Mouse (Mus musculus) MEL (cell line): ENCODE results near the gene Urb1.

Experiments
- CTCF ChIP-seq, 3 experiments: IDR thresholded peaks in 2 of 3; conservative IDR thresholded peaks in 1 of 3; 2 replicates each; pipeline ENCODE4 v1.5.1; 2011 to 2012; ENCODE audit warnings: low read length in 3 of 3, low read depth in 2 of 3, mild to moderate bottlenecking in 2 of 3, improper control_type of control experiment in 1 of 3, inconsistent platforms in 1 of 3, mixed read lengths in 1 of 3, moderate library complexity in 1 of 3; ENCODE audit not compliant: control insufficient read depth in 1 of 3, insufficient read depth in 1 of 3, poor library complexity in 1 of 3, severe bottlenecking in 1 of 3
- JUND ChIP-seq: IDR thresholded peaks from 2 replicates; pipeline ENCODE4 v1.6.1; 2011; ENCODE audit warnings: low read depth, mild to moderate bottlenecking, improper control_type of control experiment, low read length
- MAX ChIP-seq: IDR thresholded peaks from 2 replicates; pipeline ENCODE4 v1.6.1; 2011; ENCODE audit warnings: low read length, improper control_type of control experiment
- POLR2AphosphoS2 ChIP-seq: IDR thresholded peaks from 2 replicates; pipeline ENCODE4 v1.6.1; 2011; ENCODE audit warnings: low read length, improper control_type of control experiment

DNA sequence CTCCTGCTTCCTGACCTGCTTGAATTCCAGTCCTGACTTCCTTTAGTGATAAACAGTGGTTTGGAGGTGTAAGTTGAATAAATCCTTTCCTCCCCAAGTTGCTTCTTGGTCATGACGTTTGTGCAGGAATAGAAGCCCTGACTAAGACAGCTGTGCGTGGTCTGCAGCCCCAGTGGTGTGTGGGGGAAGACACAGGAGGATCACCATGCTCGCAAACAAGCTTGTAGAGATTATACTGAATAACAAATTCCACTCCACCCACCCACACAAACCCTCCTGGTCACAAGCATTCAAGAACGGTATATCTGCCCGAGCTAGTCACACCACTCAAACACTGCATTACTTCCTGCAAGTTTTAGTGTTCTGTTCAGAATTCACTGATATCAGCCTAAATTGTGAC is 18.1 kb downstream of the Urb1 start:
- TF ChIP-seq MAX (no peak), POLR2AphosphoS2 (no peak), JUND (no peak), CTCF (IDR thresholded peaks at IDR 0.05 in 2 of 3, conservative IDR thresholded peaks at IDR 0.05 in 1 of 3; ENCODE audit: control insufficient read depth in 1 of 3, insufficient read depth in 1 of 3, low read depth in 2 of 3, low read length in 3 of 3, poor library complexity in 1 of 3, severe bottlenecking in 1 of 3) (no peak)
